Mouse (Mus musculus) CH12F3 (cell line): ENCODE measurements around the gene Pde4dip.

Source experiments
- in situ Hi-C: fragments of 300-500 bp; cut with MboI; formaldehyde crosslinking; loops from 2 replicates; pipeline ENCODE4 v1.14.3; 2020; ENCODE audit warnings: low sequenced_read_pairs

Gene Pde4dip

GRCm38 (mm10) chr3:97909737-97910136, 21.2 kb upstream of the Pde4dip start:
- in situ Hi-C loops: no loop called here

GRCm38 (mm10) chr3:97901586-97901985, 13.1 kb upstream of the Pde4dip start:
- in situ Hi-C loops: no loop called here

- in situ Hi-C loops: no loop called here
Measured at GRCm38 (mm10) chr3:97900516-97901490, 12.3 kb upstream of the Pde4dip start, which contains the start of gene Sec22b. Gene Sec22b (plus strand): TSS chr3:97901190.

GRCm38 (mm10) chr3:97898381-97898780, 9.9 kb upstream of the Pde4dip start:
- in situ Hi-C loops: loop anchor here (10.0 kb wide), 1 partner anchor 124 kb away; no protein-coding TSS in a partner anchor

- in situ Hi-C loops: loop anchor here (10.0 kb wide), 1 partner anchor 120 kb away; no protein-coding TSS in a partner anchor
Measured at GRCm38 (mm10) chr3:97894695-97895094, 6.2 kb upstream of the Pde4dip start.

GRCm38 (mm10) chr3:97890205-97890604, 1.7 kb upstream of the Pde4dip start:
- in situ Hi-C loops: loop anchor here (10.0 kb wide), 1 partner anchor 115 kb away; no protein-coding TSS in a partner anchor

GRCm38 (mm10) chr3:97887785-97888167, 731 bp downstream of the Pde4dip start:
- in situ Hi-C loops: no loop called here

GRCm38 (mm10) chr3:97881576-97881975, 6.9 kb downstream of the Pde4dip start:
- in situ Hi-C loops: no loop called here

GRCm38 (mm10) chr3:97879222-97879621, 9.3 kb downstream of the Pde4dip start:
- in situ Hi-C loops: no loop called here

GRCm38 (mm10) chr3:97876259-97876658, 12.2 kb downstream of the Pde4dip start:
- in situ Hi-C loops: no loop called here

- in situ Hi-C loops: no loop called here
Measured at GRCm38 (mm10) chr3:97874777-97875176, 13.7 kb downstream of the Pde4dip start.

- in situ Hi-C loops: no loop called here
Measured at GRCm38 (mm10) chr3:97869730-97870129, 18.8 kb downstream of the Pde4dip start.

GRCm38 (mm10) chr3:97868733-97869132, 19.8 kb downstream of the Pde4dip start:
- in situ Hi-C loops: no loop called here

GRCm38 (mm10) chr3:97868024-97868689, 20.4 kb downstream of the Pde4dip start:
- in situ Hi-C loops: no loop called here

GRCm38 (mm10) chr3:97867221-97868023, 21.1 kb downstream of the Pde4dip start:
- in situ Hi-C loops: no loop called here

- in situ Hi-C loops: no loop called here
Measured at GRCm38 (mm10) chr3:97866696-97867095, 21.8 kb downstream of the Pde4dip start.

GRCm38 (mm10) chr3:97860820-97861451, 27.6 kb downstream of the Pde4dip start:
- in situ Hi-C loops: no loop called here

GRCm38 (mm10) chr3:97859400-97859799, 29.1 kb downstream of the Pde4dip start:
- in situ Hi-C loops: no loop called here

GRCm38 (mm10) chr3:97854575-97855384, 33.7 kb downstream of the Pde4dip start:
- in situ Hi-C loops: no loop called here
